Mouse (Mus musculus) C2C12 (cell line): ENCODE data around the gene Jmjd7. TPM values are rescaled to one million over a fixed set of nuclear protein-coding genes. Genes with fewer than 3 reads are reported as not detected.
A peak's percentile ranks its signal among the peaks of the same experiment; 100 is the strongest.

Experiments used
- H3K27me3 ChIP-seq: one replicate; pipeline ENCODE4 v1.6.1; 2011; ENCODE audit not compliant: control insufficient read depth, insufficient read depth, insufficient read length
- H3K36me3 ChIP-seq: one replicate; pipeline ENCODE4 v1.6.1; 2011; ENCODE audit not compliant: control insufficient read depth, insufficient read depth
- H3K4me3 ChIP-seq: one replicate; pipeline ENCODE4 v1.5.1; 2011; ENCODE audit warnings: mild to moderate bottlenecking, control low read depth; ENCODE audit not compliant: poor library complexity, insufficient read depth, severe bottlenecking
- H3K79me2 ChIP-seq: one replicate; pipeline ENCODE4 v1.6.1; 2011; ENCODE audit not compliant: control insufficient read depth, insufficient read depth
- H3K79me3 ChIP-seq: one replicate; pipeline ENCODE4 v1.6.1; 2011; ENCODE audit warnings: low read depth, control low read depth
- H3ac ChIP-seq: one replicate; pipeline ENCODE3; 2011; ENCODE audit warnings: low read depth; ENCODE audit not compliant: control insufficient read depth, insufficient read length
- CEBPB ChIP-seq: IDR thresholded peaks from one replicate; pipeline ENCODE4 v1.6.1; 2011; ENCODE audit warnings: low read depth, mild to moderate bottlenecking, control low read depth, moderate library complexity
- CTCF ChIP-seq: IDR thresholded peaks from one replicate; pipeline ENCODE4 v1.5.1; 2011; ENCODE audit not compliant: control insufficient read depth, insufficient read depth, insufficient read length
- FOSL1 ChIP-seq: IDR thresholded peaks from one replicate; pipeline ENCODE4 v1.8.0; 2011; ENCODE audit warnings: mild to moderate bottlenecking, low read length; ENCODE audit not compliant: poor library complexity, insufficient read depth, severe bottlenecking
- MAX ChIP-seq: IDR thresholded peaks from one replicate; pipeline ENCODE4 v1.6.1; 2011; ENCODE audit warnings: mild to moderate bottlenecking, control low read depth
- MYOD1 ChIP-seq: IDR thresholded peaks from one replicate; pipeline ENCODE4 v1.6.1; 2011; ENCODE audit warnings: low read depth; ENCODE audit not compliant: control insufficient read depth, insufficient read length
- MYOG ChIP-seq: IDR thresholded peaks from one replicate; pipeline ENCODE4 v1.6.1; 2011; ENCODE audit not compliant: control insufficient read depth, insufficient read length; ENCODE audit errors: extremely low read depth
- USF1 ChIP-seq: IDR thresholded peaks from one replicate; pipeline ENCODE4 v1.6.1; 2011; ENCODE audit warnings: low read depth, mild to moderate bottlenecking, control low read depth, moderate library complexity
- polyA plus RNA-seq: library from polyadenylated mRNA; unstranded; fragments of >200 nt; fragmentation: generic; extraction: Trizol; gene quantifications from one replicate; pipeline ENCODE4 v1.2.1, GENCODE M21; 2012; ENCODE audit warnings: missing spikeins

The Jmjd7 gene
- polyA plus RNA-seq, 1 experiment: 8.1 TPM

DNA sequence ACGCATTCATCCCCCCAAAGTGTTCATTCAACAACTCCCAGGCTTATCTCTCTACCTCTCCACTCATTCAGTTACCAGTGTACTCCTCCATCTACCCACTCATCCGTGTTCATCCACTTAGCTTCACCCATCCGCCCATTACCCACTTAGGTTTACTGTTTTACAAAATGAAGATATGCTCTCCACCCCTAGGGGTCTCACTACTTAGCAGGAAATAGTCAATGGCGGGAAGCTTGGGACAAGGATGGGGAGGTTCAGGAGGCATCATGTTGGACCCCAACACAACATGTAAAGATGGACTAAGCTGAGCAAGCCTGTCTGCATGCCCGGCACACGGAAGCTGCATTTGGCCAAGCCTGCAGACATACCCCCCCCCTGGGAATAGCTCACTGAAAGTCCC is 37.4 kb downstream of the Jmjd7 start:
- H3ac ChIP-seq: no peak overlapping the region
- no peak overlapping the region for H3K4me3 ChIP-seq
- no peaks in the 10 kb centered on the region for H3K36me3 ChIP-seq
- TF ChIP-seq USF1 (no peak), CEBPB (no peak), FOSL1 (no peak), CTCF (no peak), MYOG (no peak), MAX (no peak), MYOD1 (no peak)
- no peaks in the 10 kb centered on the region for H3K79me3 ChIP-seq
- H3K27me3 ChIP-seq: peaks cover 39% of the 10 kb centered on the region
- no peaks in the 10 kb centered on the region for H3K79me2 ChIP-seq

DNA sequence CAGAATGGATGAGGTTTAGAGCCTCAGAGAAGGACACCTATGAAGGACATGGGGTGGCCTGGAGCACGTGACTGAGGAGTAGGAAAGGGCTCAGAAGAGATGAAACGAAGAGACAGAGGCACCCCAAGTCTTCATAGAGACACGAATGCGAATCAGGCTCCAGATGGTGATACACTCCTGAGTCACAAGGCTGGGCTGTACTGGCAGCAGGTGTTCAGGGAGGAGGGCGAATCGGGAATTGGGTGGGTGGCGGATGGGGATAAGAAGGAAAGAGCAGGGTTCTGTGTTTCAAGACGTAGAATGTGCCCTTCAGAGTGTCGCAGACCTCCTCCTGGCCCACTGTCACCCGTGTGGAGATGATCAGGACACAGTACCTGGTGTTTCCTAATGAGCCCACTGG is 38.0 kb downstream of the Jmjd7 start:
- H3ac ChIP-seq: no peak overlapping the region
- peaks cover 34% of the 10 kb centered on the region for H3K27me3 ChIP-seq
- no peaks in the 10 kb centered on the region for H3K79me3 ChIP-seq
- no peaks in the 10 kb centered on the region for H3K36me3 ChIP-seq
- no peak overlapping the region for H3K4me3 ChIP-seq
- H3K79me2 ChIP-seq: no peaks in the 10 kb centered on the region
- TF ChIP-seq CTCF (no peak), FOSL1 (no peak)

DNA sequence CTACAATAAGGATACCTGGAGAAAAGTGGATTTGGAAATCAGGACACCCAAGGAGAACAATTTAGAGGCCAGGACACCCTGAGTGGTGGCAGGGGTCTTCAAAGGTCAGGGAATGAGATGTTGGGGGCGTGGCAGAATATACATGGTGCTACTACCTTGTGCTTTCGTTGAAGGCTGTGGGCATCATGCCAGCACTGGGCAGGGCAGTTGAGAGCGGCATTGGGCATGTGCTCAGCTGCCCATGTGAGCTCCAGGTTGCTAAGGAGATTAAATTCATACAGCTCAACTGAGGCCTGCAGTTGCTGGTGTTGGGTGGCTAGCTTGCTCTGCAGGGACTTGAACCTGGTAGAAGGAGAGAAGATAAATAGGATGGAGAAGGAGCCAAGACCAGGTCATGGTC is 38.9 kb downstream of the Jmjd7 start:
- Histone ChIP-seq H3K4me3 (no peak overlapping the region), H3ac (no peak overlapping the region), H3K79me2 (no peaks in the 10 kb centered on the region), H3K79me3 (no peaks in the 10 kb centered on the region), H3K36me3 (no peaks in the 10 kb centered on the region), H3K27me3 (peaks cover 24% of the 10 kb centered on the region)
- no peak for TF ChIP-seq FOSL1
- TF ChIP-seq CEBPB: no peak
- TF ChIP-seq MAX: no peak
- TF ChIP-seq CTCF: no peak
- no peak for TF ChIP-seq MYOG
- no peak for TF ChIP-seq MYOD1
- TF ChIP-seq USF1: no peak

DNA sequence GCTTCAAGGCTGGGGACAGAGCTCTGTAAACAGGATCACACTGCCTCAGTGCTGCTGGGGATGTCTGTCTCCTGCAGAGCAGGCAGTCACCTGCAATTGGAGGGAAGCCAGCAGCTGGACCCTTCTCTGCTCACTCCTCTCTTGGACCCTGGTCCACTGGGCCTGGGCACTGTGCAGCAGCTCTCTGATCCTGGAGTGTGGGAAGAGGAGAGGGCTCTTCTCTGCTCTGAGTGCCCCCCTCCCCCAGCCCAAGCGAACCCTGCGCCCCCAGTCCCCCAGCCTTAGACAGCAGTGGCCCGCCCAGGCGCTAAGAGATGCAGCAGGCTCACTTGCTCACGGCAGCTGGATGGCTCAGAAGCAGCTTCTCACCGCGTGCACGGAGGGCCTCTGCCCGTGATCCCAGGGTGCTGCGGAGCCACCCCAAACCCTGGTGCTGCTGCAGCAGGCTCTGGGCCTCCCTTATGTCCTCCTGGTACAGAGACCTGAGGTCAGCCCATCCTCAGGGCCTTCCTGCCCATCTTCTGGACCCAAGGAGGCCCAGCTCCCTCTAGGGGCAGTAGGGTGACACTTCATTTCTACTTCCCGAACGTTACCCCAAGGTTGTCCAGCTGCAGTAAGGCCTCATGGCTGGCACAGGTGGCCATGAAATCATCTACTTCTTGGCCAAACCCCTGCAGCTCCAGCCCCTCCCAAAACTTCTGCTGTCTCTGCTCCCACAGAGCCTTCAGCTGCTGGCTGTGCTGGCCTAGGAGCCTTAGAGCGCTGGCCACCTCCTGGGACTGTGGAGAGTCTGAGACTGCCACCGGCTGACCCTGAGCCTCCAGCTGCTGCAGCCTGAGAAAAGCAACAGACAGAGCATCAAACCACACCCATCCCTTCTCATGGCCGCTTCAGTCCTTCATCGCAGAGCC is 41.5 kb downstream of the Jmjd7 start:
- Histone ChIP-seq H3K27me3 (peaks cover 15% of the 10 kb centered on the region), H3K36me3 (no peaks in the 10 kb centered on the region), H3ac (no peak overlapping the region), H3K79me3 (no peaks in the 10 kb centered on the region), H3K4me3 (no peak overlapping the region), H3K79me2 (no peaks in the 10 kb centered on the region)
- TF ChIP-seq USF1 (no peak), CTCF (peak; percentile 26), MAX (no peak)

DNA sequence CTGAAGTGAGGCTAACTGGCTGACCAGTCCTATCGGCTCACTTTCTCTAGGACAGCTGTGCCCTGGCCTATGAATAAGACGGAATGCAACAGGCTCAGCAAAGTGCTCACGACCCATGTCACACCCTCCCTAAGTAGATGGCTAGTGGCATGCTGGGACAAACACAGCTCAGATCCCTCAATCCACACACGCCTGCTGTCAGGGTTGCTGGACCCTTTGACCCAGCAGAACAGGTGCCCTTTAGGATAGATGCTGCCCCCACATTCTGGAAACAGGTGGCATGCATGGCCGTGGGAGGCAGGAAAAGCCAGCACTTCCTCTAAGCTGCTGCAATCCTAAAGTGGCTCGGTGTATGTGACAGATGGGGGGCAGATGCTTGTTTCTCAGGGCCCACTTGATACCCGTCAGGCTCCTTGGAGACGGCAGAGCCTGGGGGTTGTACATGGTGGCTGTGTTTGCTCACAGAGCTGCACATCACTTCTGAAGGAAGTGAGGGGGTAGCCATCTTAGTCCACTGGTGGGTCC is 42.2 kb downstream of the Jmjd7 start:
- H3ac ChIP-seq: no peak overlapping the region
- no peak for TF ChIP-seq USF1
- TF ChIP-seq CEBPB: no peak
- no peak for TF ChIP-seq MYOG
- TF ChIP-seq FOSL1: no peak
- TF ChIP-seq MAX: no peak
- TF ChIP-seq CTCF: no peak
- TF ChIP-seq MYOD1: no peak
- no peaks in the 10 kb centered on the region for H3K79me3 ChIP-seq
- no peaks in the 10 kb centered on the region for H3K79me2 ChIP-seq
- no peak overlapping the region for H3K4me3 ChIP-seq
- H3K36me3 ChIP-seq: no peaks in the 10 kb centered on the region
- peaks cover 18% of the 10 kb centered on the region for H3K27me3 ChIP-seq

DNA sequence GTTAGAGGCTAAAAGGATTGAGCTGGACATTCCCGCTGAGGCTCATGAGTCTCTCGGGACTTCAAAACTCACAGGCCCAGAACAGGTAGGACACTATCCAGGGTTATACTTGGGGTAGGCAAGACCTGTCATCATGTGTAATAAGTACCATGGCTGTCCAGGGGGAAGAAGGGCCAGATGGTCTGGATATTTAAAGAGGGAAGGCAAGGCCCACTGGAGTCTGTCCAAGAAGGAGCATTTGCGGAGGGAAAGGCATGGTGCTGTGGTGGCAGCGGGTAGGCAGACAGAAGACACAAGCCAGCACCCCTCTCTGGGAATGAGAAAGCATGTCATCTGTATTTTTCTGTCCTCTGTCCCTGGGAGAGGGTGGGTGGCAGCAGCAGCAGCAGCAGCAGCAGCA is 46.8 kb downstream of the Jmjd7 start:
- peaks cover 42% of the 10 kb centered on the region for H3K27me3 ChIP-seq
- H3K36me3 ChIP-seq: no peaks in the 10 kb centered on the region
- TF ChIP-seq CTCF (no peak), USF1 (no peak), CEBPB (no peak), MYOD1 (no peak), FOSL1 (no peak), MAX (no peak), MYOG (no peak)
- no peak overlapping the region for H3K4me3 ChIP-seq
- H3K79me3 ChIP-seq: no peaks in the 10 kb centered on the region
- no peaks in the 10 kb centered on the region for H3K79me2 ChIP-seq
- no peak overlapping the region for H3ac ChIP-seq
